Mouse (Mus musculus): Measurements from ENCODE around the gene Ift80. TPM values are rescaled to one million over a fixed set of nuclear protein-coding genes. Genes with fewer than 3 reads are reported as not detected.
"Not testable (repeated sequence)": the region's sequence is repeated elsewhere in the genome, so short reads cannot be mapped to it uniquely, and the experiment has no call there.

Ift80 gene
- polyA plus RNA-seq, 1 experiment = 4.2 TPM

GRCm38 (mm10) chr3:68928619-68929018, 75.8 kb downstream of the Ift80 start:
- TF ChIP-seq CTCF (conservative IDR thresholded peaks at IDR 0.05; ENCODE audit: insufficient read depth, insufficient read length, low read depth, low read length) (no peak), POLR2A (IDR thresholded peaks at IDR 0.05; ENCODE audit: low read depth, low read length) (no peak)
- Histone ChIP-seq H3K4me3 (ENCODE audit: insufficient read depth, low read depth, low read length) (no peak overlapping the region), H3K27me3 (replicated peaks; ENCODE audit: control insufficient read depth, insufficient read depth, low read length) (no peaks in the 10 kb centered on the region), H3K27ac (ENCODE audit: insufficient read depth, low read depth, low read length) (no peak overlapping the region), H3K4me1 (ENCODE audit: control insufficient read depth, insufficient read depth, low read length) (no peaks in the 10 kb centered on the region), H3K36me3 (ENCODE audit: control insufficient read depth, insufficient read depth, low read length) (no peaks in the 10 kb centered on the region; the same call in 1 of the 2 replicates)
- WGBS = 75% methylated on average over 9 of the region's 9 CpGs
- DNase-seq = no peak

- Histone ChIP-seq H3K36me3 (ENCODE audit: control insufficient read depth, insufficient read depth, low read length) (no peaks in the 10 kb centered on the region; the same call in 1 of the 2 replicates), H3K4me3 (ENCODE audit: insufficient read depth, low read depth, low read length) (no peak overlapping the region), H3K27ac (ENCODE audit: insufficient read depth, low read depth, low read length) (no peak overlapping the region), H3K4me1 (ENCODE audit: control insufficient read depth, insufficient read depth, low read length) (no peaks in the 10 kb centered on the region), H3K27me3 (replicated peaks; ENCODE audit: control insufficient read depth, insufficient read depth, low read length) (no peaks in the 10 kb centered on the region)
- no peak for DNase-seq
- TF ChIP-seq CTCF (conservative IDR thresholded peaks at IDR 0.05; ENCODE audit: insufficient read depth, insufficient read length, low read depth, low read length) (no peak), POLR2A (IDR thresholded peaks at IDR 0.05; ENCODE audit: low read depth, low read length) (no peak)
- WGBS = 97% methylated on average over 4 of the region's 4 CpGs
Measured at GRCm38 (mm10) chr3:68907509-68907908, 96.9 kb downstream of the Ift80 start.

GRCm38 (mm10) chr3:68904902-68905778, 99.2 kb downstream of the Ift80 start:
- Histone ChIP-seq H3K27ac (ENCODE audit: insufficient read depth, low read depth, low read length) (no peak overlapping the region), H3K36me3 (ENCODE audit: control insufficient read depth, insufficient read depth, low read length) (no peaks in the 10 kb centered on the region), H3K4me3 (ENCODE audit: insufficient read depth, low read depth, low read length) (no peak overlapping the region), H3K27me3 (replicated peaks; ENCODE audit: control insufficient read depth, insufficient read depth, low read length) (no peaks in the 10 kb centered on the region), H3K4me1 (ENCODE audit: control insufficient read depth, insufficient read depth, low read length) (no peaks in the 10 kb centered on the region)
- TF ChIP-seq CTCF (conservative IDR thresholded peaks at IDR 0.05; ENCODE audit: insufficient read depth, insufficient read length, low read depth, low read length) (no peak), POLR2A (IDR thresholded peaks at IDR 0.05; ENCODE audit: low read depth, low read length) (no peak)
- 85% methylated on average over 2 of the region's 2 CpGs for whole genome bisulfite sequencing
- no peak for DNase-seq

GRCm38 (mm10) chr3:68902636-68903035, 101.7 kb downstream of the Ift80 start:
- not testable (repeated sequence) for H3K27me3 ChIP-seq (replicated peaks; ENCODE audit: control insufficient read depth, insufficient read depth, low read length); H3K27ac ChIP-seq (ENCODE audit: insufficient read depth, low read depth, low read length); DNase-seq; H3K4me3 ChIP-seq (ENCODE audit: insufficient read depth, low read depth, low read length); H3K4me1 ChIP-seq (ENCODE audit: control insufficient read depth, insufficient read depth, low read length); H3K36me3 ChIP-seq (ENCODE audit: control insufficient read depth, insufficient read depth, low read length)
- 96% methylated on average over 20 of the region's 20 CpGs for WGBS

GRCm38 (mm10) chr3:68897154-68897553, 107.2 kb downstream of the Ift80 start:
- 89% methylated on average over 5 of the region's 5 CpGs for WGBS
- no peak for DNase-seq
- no peak overlapping the region for H3K4me3 ChIP-seq (ENCODE audit: insufficient read depth, low read depth, low read length)

GRCm38 (mm10) chr3:68895426-68895825, 108.9 kb downstream of the Ift80 start:
- 68% methylated on average over 4 of the region's 4 CpGs for WGBS
- Histone ChIP-seq H3K27ac (ENCODE audit: insufficient read depth, low read depth, low read length) (no peak overlapping the region), H3K4me3 (ENCODE audit: insufficient read depth, low read depth, low read length) (no peak overlapping the region), H3K36me3 (ENCODE audit: control insufficient read depth, insufficient read depth, low read length) (no peaks in the 10 kb centered on the region), H3K27me3 (replicated peaks; ENCODE audit: control insufficient read depth, insufficient read depth, low read length) (no peaks in the 10 kb centered on the region), H3K4me1 (ENCODE audit: control insufficient read depth, insufficient read depth, low read length) (no peaks in the 10 kb centered on the region)
- no peak for DNase-seq
- TF ChIP-seq CTCF (conservative IDR thresholded peaks at IDR 0.05; ENCODE audit: insufficient read depth, insufficient read length, low read depth, low read length) = no peak
- no peak for TF ChIP-seq POLR2A (IDR thresholded peaks at IDR 0.05; ENCODE audit: low read depth, low read length)

More at GRCm38 (mm10) chr3:68897154-68897553, 107.2 kb downstream of the Ift80 start:
- Histone ChIP-seq H3K27ac (ENCODE audit: insufficient read depth, low read depth, low read length) (no peak overlapping the region), H3K4me1 (ENCODE audit: control insufficient read depth, insufficient read depth, low read length) (no peaks in the 10 kb centered on the region), H3K36me3 (ENCODE audit: control insufficient read depth, insufficient read depth, low read length) (no peaks in the 10 kb centered on the region), H3K27me3 (replicated peaks; ENCODE audit: control insufficient read depth, insufficient read depth, low read length) (no peaks in the 10 kb centered on the region)
- no peak for TF ChIP-seq CTCF (conservative IDR thresholded peaks at IDR 0.05; ENCODE audit: insufficient read depth, insufficient read length, low read depth, low read length)
- TF ChIP-seq POLR2A (IDR thresholded peaks at IDR 0.05; ENCODE audit: low read depth, low read length) = no peak

GRCm38 (mm10) chr3:68886845-68887244, 117.5 kb downstream of the Ift80 start:
- TF ChIP-seq POLR2A (IDR thresholded peaks at IDR 0.05; ENCODE audit: low read depth, low read length) = no peak
- TF ChIP-seq CTCF (conservative IDR thresholded peaks at IDR 0.05; ENCODE audit: insufficient read depth, insufficient read length, low read depth, low read length) = no peak
- no peak overlapping the region for H3K4me3 ChIP-seq (ENCODE audit: insufficient read depth, low read depth, low read length)
- 0 out of 2 replicates have a peak, but pooled peaks cover 1% of the 10 kb centered on the region for H3K27me3 ChIP-seq (replicated peaks; ENCODE audit: control insufficient read depth, insufficient read depth, low read length)
- H3K36me3 ChIP-seq (ENCODE audit: control insufficient read depth, insufficient read depth, low read length) = no peaks in the 10 kb centered on the region
- 94% methylated on average over 5 of the region's 5 CpGs for WGBS
- DNase-seq = no peak
- no peak overlapping the region for H3K27ac ChIP-seq (ENCODE audit: insufficient read depth, low read depth, low read length)
- H3K4me1 ChIP-seq (ENCODE audit: control insufficient read depth, insufficient read depth, low read length) = no peaks in the 10 kb centered on the region

All from kidney, adult 2 months (tissue).